ENCODE assay signal across 10 mouse cellular contexts in the genomic region with DNA sequence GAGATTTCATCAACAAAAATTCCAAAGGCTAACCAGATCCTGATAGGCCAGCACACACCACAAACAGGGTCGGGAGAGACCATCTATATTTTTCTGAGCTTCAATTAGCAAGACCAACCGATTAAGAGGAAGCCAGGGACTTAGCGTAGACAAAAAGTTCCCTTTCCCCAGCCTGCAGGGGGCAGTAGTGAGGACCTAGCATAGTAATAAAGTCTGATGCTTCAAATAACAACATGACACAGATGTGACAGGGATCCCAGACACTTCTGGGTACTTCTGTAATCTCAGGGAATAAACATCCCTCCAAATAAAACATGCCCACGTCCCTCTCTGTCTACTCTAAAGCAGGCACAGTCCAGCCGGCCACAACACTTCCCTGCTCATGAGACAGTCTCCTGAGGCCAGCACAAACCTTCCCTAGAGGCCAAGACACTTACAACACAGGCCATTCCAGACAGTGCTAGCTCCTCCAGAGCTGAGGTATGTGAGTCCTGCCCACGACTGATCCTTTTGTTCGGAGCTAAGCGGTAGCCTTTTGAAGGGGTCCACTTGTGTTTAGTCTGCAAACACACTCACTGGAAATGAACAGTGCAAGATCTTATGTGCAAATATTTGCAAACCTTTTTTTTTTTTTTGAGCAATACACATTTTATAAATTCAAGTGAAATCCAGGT. TPM values are rescaled to one million over a fixed set of nuclear protein-coding genes. Genes with fewer than 3 reads are reported as not detected.
DNase-seq lines count a peak whose midpoint lies in the region; ATAC-seq lines count a peak whose summit lies in the region.
"Had no signal": no experiment of that assay in that cellular context is flagged by ENCODE, and none has a peak within 500 bp of the region (broad histone marks: within the 10 kb centered on the region; RNA-seq: fewer than 3 reads in every experiment).

No protein-coding gene starts in this region.

- H3K4me3 ChIP-seq in kidney, embryonic 15.5 days (replicated peaks), result no peak overlapping the region
- H3K4me3 ChIP-seq: embryonic facial prominence, embryonic 13.5 days; limb, embryonic 15.5 days had no signal

- ATAC-seq in kidney, embryonic 15.5 days (replicated peaks; ENCODE audit: low FRiP score), result no peak

- H3K9ac ChIP-seq in kidney, embryonic 15.5 days, result no peak overlapping the region
- H3K9ac ChIP-seq: embryonic facial prominence, embryonic 13.5 days; limb, embryonic 15.5 days had no signal

- no peak overlapping the region for H3K4me2 ChIP-seq in kidney, embryonic 15.5 days
- H3K4me2 ChIP-seq: embryonic facial prominence, embryonic 13.5 days; limb, embryonic 15.5 days had no signal

- 84% methylated on average over 8 of the region's 8 CpGs for WGBS in kidney, embryonic 15.5 days

- peak; percentile 44 for DNase-seq in kidney, adult 18-20 months
- DNase-seq in CD8-positive naive resting alpha-beta T cell, adult 2 months (ENCODE audit: low read depth in 2 of 2, low spot score in 2 of 2), result peak; percentile 13 to 35
- peak; percentile 23 for DNase-seq in adipocyte (ENCODE audit: low spot score)
- DNase-seq in kidney, postnatal 36 days, result peak; percentile 24 to 81
- peak; percentile 33 to 59 for DNase-seq in natural killer cell, adult 2 months (ENCODE audit: low spot score in 2 of 2)
- DNase-seq in MN1 (ENCODE audit: low spot score), result no peak
- DNase-seq in ovary, postnatal 14 days (ENCODE audit: low spot score), result no peak

- H3K9me3 ChIP-seq in kidney, embryonic 15.5 days (replicated peaks), result no peaks in the 10 kb centered on the region
- H3K9me3 ChIP-seq: embryonic facial prominence, embryonic 13.5 days; limb, embryonic 15.5 days had no signal

- no peak overlapping the region for H3K27ac ChIP-seq in kidney, embryonic 15.5 days
- H3K27ac ChIP-seq: embryonic facial prominence, embryonic 13.5 days; limb, embryonic 15.5 days had no signal

- no peaks in the 10 kb centered on the region for H3K4me1 ChIP-seq in kidney, embryonic 15.5 days
- H3K4me1 ChIP-seq: embryonic facial prominence, embryonic 13.5 days; limb, embryonic 15.5 days had no signal

- H3K27me3 ChIP-seq in kidney, embryonic 15.5 days, result no peaks in the 10 kb centered on the region
- H3K27me3 ChIP-seq: embryonic facial prominence, embryonic 13.5 days; limb, embryonic 15.5 days had no signal

- H3K36me3 ChIP-seq in kidney, embryonic 15.5 days, result peaks cover 52% of the 10 kb centered on the region

RNA-seq across cellular contexts. Expression of a gene that starts 37.6 kb away (rescaled TPM):
- polyA plus RNA-seq in kidney, embryonic 15.5 days (2015; fragmentation: Nextera tagmentation; extraction: Ambion mirVana), result 10.8 and 11.0 TPM in 2 replicates

Comparison
In these comparisons a context has a peak if more than half of its experiments do, and no peak if none do; other contexts are left out.
1. DNase-seq: peak in kidney, adult 18-20 months (single experiment), CD8-positive naive resting alpha-beta T cell, adult 2 months (2 of 2), adipocyte (single experiment), kidney, postnatal 36 days (2 of 2) and natural killer cell, adult 2 months (2 of 2); none in MN1 (single experiment) and ovary, postnatal 14 days (single experiment).